Mouse (Mus musculus) E14TG2a.4 (cell line): ENCODE results near the gene Mfsd11.

ENCODE experiments used
- CTCF ChIP-seq: conservative IDR thresholded peaks from 2 replicates; pipeline ENCODE4 v1.5.1; 2014; ENCODE audit warnings: low read length
- NANOG ChIP-seq: IDR thresholded peaks from 2 replicates; pipeline ENCODE4 v1.6.1; 2014; ENCODE audit warnings: borderline replicate concordance, low read length, mixed read lengths
- POU5F1 ChIP-seq: IDR thresholded peaks from 2 replicates; pipeline ENCODE4 v1.6.1; 2014; ENCODE audit warnings: low read length, borderline replicate concordance

GRCm38 (mm10) chr11:116814884-116815415 lies 37.3 kb upstream of the Mfsd11 start:
- TF ChIP-seq CTCF = no peak
- no peak for TF ChIP-seq POU5F1
- no peak for TF ChIP-seq NANOG
